Mouse (Mus musculus): ENCODE data around the gene Trip10. TPM values are rescaled to one million over a fixed set of nuclear protein-coding genes. Genes with fewer than 3 reads are reported as not detected.

Gene Trip10
- polyA plus RNA-seq, 1 experiment from 2014 or later = 32.5 TPM

DNA sequence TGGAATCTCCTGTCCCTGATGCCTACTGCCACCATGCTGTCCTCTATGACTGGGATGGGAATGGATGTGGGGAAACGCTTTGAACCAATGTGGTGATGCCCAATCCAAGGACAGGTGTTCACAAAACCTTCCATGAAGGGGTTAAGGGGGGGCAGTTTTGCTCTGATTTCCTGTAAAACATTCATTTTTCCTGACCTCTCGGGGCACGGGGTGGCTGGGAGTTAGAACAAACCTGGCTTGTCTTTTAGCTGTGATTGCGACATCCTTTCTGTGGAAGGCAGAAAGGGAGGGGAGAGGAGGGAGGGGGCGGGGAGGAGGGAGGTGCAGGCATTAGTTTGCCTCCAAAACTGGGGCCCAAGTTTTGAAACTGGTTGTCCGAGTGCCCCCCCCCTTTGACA, 18.5 kb upstream of the Trip10 start:
- no peaks in the 10 kb centered on the region for H3K27me3 ChIP-seq (ENCODE audit: control insufficient read depth, insufficient read depth, low read length)
- ATAC-seq (replicated peaks; ENCODE audit: low FRiP score) = no peak
- no peak overlapping the region for H3K27ac ChIP-seq (ENCODE audit: low read depth, low read length)
- DNase-seq (ENCODE audit: low spot score) = no peak
- no peak overlapping the region for H3K4me2 ChIP-seq (ENCODE audit: low read depth, low read length, severe bottlenecking)
- no peaks in the 10 kb centered on the region; the same call in 1 of the 2 replicates for H3K36me3 ChIP-seq (ENCODE audit: control insufficient read depth, insufficient read depth, low read length)
- H3K4me3 ChIP-seq (ENCODE audit: low read depth, low read length) = no peak overlapping the region
- no peaks in the 10 kb centered on the region for H3K9me3 ChIP-seq (ENCODE audit: control insufficient read depth, low read length)
- no peak overlapping the region for H3K9ac ChIP-seq (ENCODE audit: low read length)
- H3K4me1 ChIP-seq (replicated peaks; ENCODE audit: control insufficient read depth, insufficient read depth, low read length) = no peaks in the 10 kb centered on the region
- 74% methylated on average over 6 of the region's 6 CpGs for WGBS

GRCm38 (mm10) chr17:57231321-57231771, 17.9 kb upstream of the Trip10 start:
- Histone ChIP-seq H3K27ac (ENCODE audit: low read depth, low read length) (no peak overlapping the region), H3K36me3 (ENCODE audit: control insufficient read depth, insufficient read depth, low read length) (no peaks in the 10 kb centered on the region; the same call in 1 of the 2 replicates), H3K9me3 (ENCODE audit: control insufficient read depth, low read length) (no peaks in the 10 kb centered on the region), H3K4me3 (ENCODE audit: low read depth, low read length) (no peak overlapping the region), H3K4me2 (ENCODE audit: low read depth, low read length, severe bottlenecking) (no peak overlapping the region), H3K4me1 (replicated peaks; ENCODE audit: control insufficient read depth, insufficient read depth, low read length) (no peaks in the 10 kb centered on the region), H3K27me3 (ENCODE audit: control insufficient read depth, insufficient read depth, low read length) (no peaks in the 10 kb centered on the region), H3K9ac (ENCODE audit: low read length) (no peak overlapping the region)
- DNase-seq (ENCODE audit: low spot score) = no peak
- no peak for ATAC-seq (replicated peaks; ENCODE audit: low FRiP score)

DNA sequence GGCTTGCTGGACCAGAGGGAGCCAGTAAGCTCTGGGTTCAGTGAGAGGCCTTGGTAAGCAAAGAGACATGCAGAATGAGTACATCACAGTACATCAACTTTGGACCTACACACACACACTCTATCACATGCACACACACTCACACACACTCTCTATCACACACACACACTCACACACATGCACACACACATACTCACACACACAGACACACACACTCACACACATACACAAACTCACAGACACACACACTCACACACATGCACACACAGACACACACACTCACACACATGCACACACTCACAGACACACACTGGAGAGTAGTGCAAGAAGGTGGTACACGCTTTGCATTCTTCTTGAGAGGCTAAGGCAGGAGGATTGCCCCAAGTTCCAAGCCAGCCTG, 17.1 kb upstream of the Trip10 start:
- DNase-seq (ENCODE audit: low spot score) = no peak

GRCm38 (mm10) chr17:57233038-57233437, 16.2 kb upstream of the Trip10 start:
- DNase-seq (ENCODE audit: low spot score) = no peak
- H3K36me3 ChIP-seq (ENCODE audit: control insufficient read depth, insufficient read depth, low read length) = no peaks in the 10 kb centered on the region; the same call in 1 of the 2 replicates
- no peaks in the 10 kb centered on the region for H3K4me1 ChIP-seq (replicated peaks; ENCODE audit: control insufficient read depth, insufficient read depth, low read length)
- no peaks in the 10 kb centered on the region for H3K9me3 ChIP-seq (ENCODE audit: control insufficient read depth, low read length)
- no peak for ATAC-seq (replicated peaks; ENCODE audit: low FRiP score)
- no peaks in the 10 kb centered on the region for H3K27me3 ChIP-seq (ENCODE audit: control insufficient read depth, insufficient read depth, low read length)
- no peak overlapping the region for H3K4me2 ChIP-seq (ENCODE audit: low read depth, low read length, severe bottlenecking)
- WGBS = 56% methylated on average over 7 of the region's 7 CpGs
- no peak overlapping the region for H3K9ac ChIP-seq (ENCODE audit: low read length)
- no peak overlapping the region for H3K4me3 ChIP-seq (ENCODE audit: low read depth, low read length)
- H3K27ac ChIP-seq (ENCODE audit: low read depth, low read length) = no peak overlapping the region

More for the DNA sequence above, 17.1 kb upstream of the Trip10 start:
- 91% methylated on average over 1 of the region's 1 CpGs for WGBS
- Histone ChIP-seq H3K27ac (ENCODE audit: low read depth, low read length) (no peak overlapping the region), H3K4me2 (ENCODE audit: low read depth, low read length, severe bottlenecking) (no peak overlapping the region), H3K27me3 (ENCODE audit: control insufficient read depth, insufficient read depth, low read length) (no peaks in the 10 kb centered on the region), H3K9ac (ENCODE audit: low read length) (no peak overlapping the region), H3K4me3 (ENCODE audit: low read depth, low read length) (no peak overlapping the region), H3K36me3 (ENCODE audit: control insufficient read depth, insufficient read depth, low read length) (no peaks in the 10 kb centered on the region; the same call in 1 of the 2 replicates), H3K4me1 (replicated peaks; ENCODE audit: control insufficient read depth, insufficient read depth, low read length) (no peaks in the 10 kb centered on the region), H3K9me3 (ENCODE audit: control insufficient read depth, low read length) (no peaks in the 10 kb centered on the region)
- ATAC-seq (replicated peaks; ENCODE audit: low FRiP score) = no peak

DNA sequence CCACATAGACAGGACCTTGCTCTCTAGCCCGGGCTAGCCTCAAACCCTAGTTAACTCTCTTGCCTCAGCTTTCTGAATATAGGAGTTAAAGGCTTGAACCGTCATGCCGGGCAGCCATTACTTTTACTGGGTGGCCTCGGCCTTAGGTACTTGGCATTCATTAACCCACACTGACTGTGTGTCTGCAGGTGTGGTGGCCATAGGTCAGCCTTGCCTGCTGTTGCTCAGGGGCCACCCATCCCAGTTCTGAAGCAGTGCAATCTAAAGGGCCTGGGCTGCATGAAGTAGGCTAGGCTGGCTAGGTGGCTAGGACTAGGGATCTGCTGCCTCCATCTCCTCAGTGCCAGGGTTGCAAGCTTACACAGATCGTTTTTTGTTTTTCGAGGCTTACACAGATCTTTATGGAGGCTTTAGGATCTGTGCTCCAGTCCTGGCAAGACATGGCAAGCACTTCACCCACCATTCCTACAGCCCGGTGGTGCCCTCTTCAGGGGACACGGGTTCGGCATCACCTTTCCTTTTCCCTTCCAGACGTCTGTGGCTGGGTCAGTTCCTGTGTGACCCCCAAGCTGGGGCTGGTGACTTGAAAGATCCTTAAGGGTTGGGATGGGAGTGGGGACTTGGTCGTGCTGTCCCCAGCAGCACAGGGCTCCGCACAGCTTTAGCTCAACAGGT, 14.9 kb upstream of the Trip10 start:
- DNase-seq (ENCODE audit: low spot score) (no peak), ATAC-seq (replicated peaks; ENCODE audit: low FRiP score) (no peak)

DNA sequence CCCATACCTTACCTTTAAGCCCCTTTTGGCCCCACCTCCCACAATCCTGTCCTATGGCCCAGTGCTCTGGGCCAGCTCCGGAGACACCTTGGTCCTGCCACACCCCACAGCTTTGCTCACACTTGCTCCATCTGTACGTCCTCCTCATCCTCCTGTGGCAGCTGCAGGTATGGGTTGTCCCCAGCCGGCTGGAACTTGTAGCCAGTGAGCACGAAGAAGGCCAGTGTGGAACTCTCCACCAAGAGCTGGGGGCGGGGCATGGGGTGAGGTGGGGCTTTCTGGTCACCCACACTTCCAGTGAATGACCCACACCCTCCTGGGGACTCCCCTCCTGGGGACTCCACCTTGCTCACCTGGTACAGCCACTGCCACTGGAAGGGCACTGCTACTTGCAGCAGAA, 13.5 kb upstream of the Trip10 start:
- Histone ChIP-seq H3K4me2 (ENCODE audit: low read depth, low read length, severe bottlenecking) (no peak overlapping the region), H3K36me3 (ENCODE audit: control insufficient read depth, insufficient read depth, low read length) (no peaks in the 10 kb centered on the region; the same call in 1 of the 2 replicates), H3K27ac (ENCODE audit: low read depth, low read length) (no peak overlapping the region), H3K4me3 (ENCODE audit: low read depth, low read length) (no peak overlapping the region), H3K27me3 (ENCODE audit: control insufficient read depth, insufficient read depth, low read length) (no peaks in the 10 kb centered on the region), H3K9ac (ENCODE audit: low read length) (no peak overlapping the region), H3K9me3 (ENCODE audit: control insufficient read depth, low read length) (no peaks in the 10 kb centered on the region), H3K4me1 (replicated peaks; ENCODE audit: control insufficient read depth, insufficient read depth, low read length) (no peaks in the 10 kb centered on the region)
- ATAC-seq (replicated peaks; ENCODE audit: low FRiP score) (no peak), DNase-seq (ENCODE audit: low spot score) (no peak)
- 86% methylated on average over 5 of the region's 5 CpGs for WGBS

More for the DNA sequence above, 14.9 kb upstream of the Trip10 start:
- Histone ChIP-seq H3K9ac (ENCODE audit: low read length) (no peak overlapping the region), H3K27me3 (ENCODE audit: control insufficient read depth, insufficient read depth, low read length) (no peaks in the 10 kb centered on the region), H3K36me3 (ENCODE audit: control insufficient read depth, insufficient read depth, low read length) (no peaks in the 10 kb centered on the region; the same call in 1 of the 2 replicates), H3K4me3 (ENCODE audit: low read depth, low read length) (no peak overlapping the region), H3K4me2 (ENCODE audit: low read depth, low read length, severe bottlenecking) (no peak overlapping the region), H3K4me1 (replicated peaks; ENCODE audit: control insufficient read depth, insufficient read depth, low read length) (no peaks in the 10 kb centered on the region), H3K9me3 (ENCODE audit: control insufficient read depth, low read length) (no peaks in the 10 kb centered on the region), H3K27ac (ENCODE audit: low read depth, low read length) (no peak overlapping the region)
- 84% methylated on average over 12 of the region's 12 CpGs for WGBS

GRCm38 (mm10) chr17:57237181-57237580, 12.1 kb upstream of the Trip10 start:
- Histone ChIP-seq H3K9me3 (ENCODE audit: control insufficient read depth, low read length) (no peaks in the 10 kb centered on the region), H3K27me3 (ENCODE audit: control insufficient read depth, insufficient read depth, low read length) (no peaks in the 10 kb centered on the region), H3K27ac (ENCODE audit: low read depth, low read length) (no peak overlapping the region), H3K36me3 (ENCODE audit: control insufficient read depth, insufficient read depth, low read length) (no peaks in the 10 kb centered on the region; the same call in 1 of the 2 replicates), H3K4me3 (ENCODE audit: low read depth, low read length) (no peak overlapping the region), H3K4me1 (replicated peaks; ENCODE audit: control insufficient read depth, insufficient read depth, low read length) (no peaks in the 10 kb centered on the region), H3K4me2 (ENCODE audit: low read depth, low read length, severe bottlenecking) (no peak overlapping the region), H3K9ac (ENCODE audit: low read length) (no peak overlapping the region)
- WGBS = 92% methylated on average over 9 of the region's 9 CpGs
- DNase-seq (ENCODE audit: low spot score) (no peak), ATAC-seq (replicated peaks; ENCODE audit: low FRiP score) (0 out of 2 replicates have a peak, but pooled peaks have one; percentile 40)

DNA sequence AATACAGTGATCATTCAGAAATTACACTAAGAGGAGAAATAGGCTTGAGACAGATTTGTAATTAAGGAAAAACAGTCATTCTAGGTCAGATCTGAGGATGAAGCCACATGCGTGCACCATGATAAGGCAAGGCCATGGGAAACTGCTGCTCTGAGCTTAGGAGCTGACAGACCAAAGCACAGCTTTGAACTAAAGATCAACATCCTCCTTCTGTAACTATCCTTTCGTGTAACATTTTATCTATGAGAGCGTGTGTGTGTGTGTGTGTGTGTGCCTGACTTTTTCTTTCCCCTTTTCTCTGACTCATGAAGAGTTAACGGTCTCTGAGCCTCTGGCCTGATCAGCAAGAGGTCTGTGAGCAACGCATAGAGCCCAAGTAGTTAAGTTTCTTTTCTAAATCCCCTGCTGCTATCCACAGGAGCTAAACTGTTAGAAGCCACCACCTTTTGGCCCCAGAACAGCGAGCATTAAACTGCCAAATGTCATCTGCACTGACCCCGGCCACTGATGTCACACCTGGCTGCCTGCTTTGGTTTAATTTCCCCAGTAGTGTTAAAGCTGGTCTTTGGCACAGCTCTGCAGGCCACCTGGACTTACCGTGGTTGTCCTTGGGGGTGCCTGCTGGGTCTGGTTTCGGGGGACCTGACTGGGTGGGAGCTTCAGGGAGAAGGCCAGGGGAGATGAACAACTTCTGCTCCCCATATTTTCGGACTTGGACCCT, 5.4 kb upstream of the Trip10 start:
- Histone ChIP-seq H3K36me3 (ENCODE audit: control insufficient read depth, insufficient read depth, low read length) (no peaks in the 10 kb centered on the region; the same call in 1 of the 2 replicates), H3K9ac (ENCODE audit: low read length) (no peak overlapping the region), H3K4me3 (ENCODE audit: low read depth, low read length) (no peak overlapping the region), H3K27ac (ENCODE audit: low read depth, low read length) (no peak overlapping the region), H3K4me1 (replicated peaks; ENCODE audit: control insufficient read depth, insufficient read depth, low read length) (peaks cover 7% of the 10 kb centered on the region), H3K27me3 (ENCODE audit: control insufficient read depth, insufficient read depth, low read length) (no peaks in the 10 kb centered on the region), H3K9me3 (ENCODE audit: control insufficient read depth, low read length) (no peaks in the 10 kb centered on the region), H3K4me2 (ENCODE audit: low read depth, low read length, severe bottlenecking) (no peak overlapping the region)
- no peak for ATAC-seq (replicated peaks; ENCODE audit: low FRiP score)
- 76% methylated on average over 10 of the region's 10 CpGs for WGBS
- DNase-seq (ENCODE audit: low spot score) = no peak

Measured in forebrain, embryonic 11.5 days (tissue).